Mouse (Mus musculus): ENCODE results near the gene Klk13.

Klk13 gene

GRCm38 (mm10) chr7:43770701-43771100, 58.3 kb downstream of the Klk13 start:
- DNase-seq (ENCODE audit: low read depth in 1 of 2, low spot score in 2 of 2) = peak in 1 of 2 experiments; percentile 0

- DNase-seq (ENCODE audit: low read depth in 1 of 2, low spot score in 2 of 2) = peak in 1 of 2 experiments; percentile 0
These were observed 59.5 kb downstream of the Klk13 start for GRCm38 (mm10) chr7:43771916-43772315.

DNA sequence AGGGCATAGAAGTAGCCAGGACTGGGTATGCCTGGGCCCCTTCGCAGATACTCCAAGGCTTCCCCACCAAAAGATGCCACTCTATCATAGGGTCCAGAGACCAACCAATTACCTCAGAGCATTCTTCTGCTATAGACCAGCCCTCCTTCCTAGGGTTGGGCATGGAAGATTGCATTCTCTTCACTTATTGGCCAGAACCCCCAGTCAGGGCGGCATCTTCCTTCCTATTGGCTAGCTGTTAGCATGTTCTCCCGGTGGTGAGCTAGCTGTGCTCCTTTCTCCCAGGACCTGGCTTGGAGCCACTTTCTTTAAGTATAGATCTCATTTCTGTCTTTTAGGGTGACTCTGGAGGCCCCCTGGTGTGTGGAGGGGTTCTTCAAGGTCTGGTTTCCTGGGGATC, 60.5 kb downstream of the Klk13 start:
- peak in 1 of 2 experiments; percentile 0 for DNase-seq (ENCODE audit: low read depth in 1 of 2, low spot score in 2 of 2)

GRCm38 (mm10) chr7:43774364-43774763, 62.0 kb downstream of the Klk13 start, which contains the start of gene Klk11:
Gene Klk11, plus strand, starts transcription at chr7:43774604.
- DNase-seq (ENCODE audit: low read depth in 1 of 2, low spot score in 2 of 2) = peak in 1 of 2 experiments; percentile 0

GRCm38 (mm10) chr7:43774802-43775201, 62.4 kb downstream of the Klk13 start:
- DNase-seq (ENCODE audit: low read depth in 1 of 2, low spot score in 2 of 2) = no peak

DNA sequence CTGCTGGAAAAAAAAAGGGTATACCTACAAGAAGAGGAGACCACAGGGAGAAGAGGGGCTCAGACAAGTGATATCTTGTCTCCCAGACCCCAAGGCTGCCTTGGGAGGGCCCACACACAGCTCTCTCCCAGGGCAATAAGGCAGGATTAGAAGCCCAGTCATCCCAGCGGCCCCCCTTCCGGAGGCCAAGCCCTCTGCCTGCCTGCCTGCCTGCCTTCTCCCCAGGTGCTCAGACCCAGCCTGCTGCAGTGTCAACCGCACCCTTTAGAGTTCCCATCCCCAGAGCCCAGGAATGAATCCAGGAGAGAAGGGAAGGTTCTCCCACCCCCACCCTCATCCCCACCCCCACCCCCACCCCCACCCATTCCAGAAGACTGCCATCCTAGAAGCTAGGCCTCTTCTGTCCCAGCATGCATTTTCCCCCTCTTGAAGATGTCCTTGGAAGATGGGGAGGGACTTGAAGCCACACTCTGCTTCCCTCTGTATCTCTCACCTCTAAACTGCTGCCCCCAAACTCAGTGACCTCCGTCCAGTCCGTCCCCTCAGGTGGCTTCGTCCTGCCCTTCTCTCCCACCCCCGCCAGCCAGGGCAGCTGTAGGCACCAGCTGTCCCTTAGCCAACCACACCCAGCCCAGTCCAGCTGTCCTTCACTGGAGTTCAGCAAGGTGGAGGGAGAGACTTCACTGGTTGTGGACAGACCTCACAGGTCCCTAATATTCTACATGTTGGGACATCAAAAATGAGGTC, 63.1 kb downstream of the Klk13 start:
- DNase-seq (ENCODE audit: low read depth in 1 of 2, low spot score in 2 of 2) = peak in 1 of 2 experiments; percentile 0

GRCm38 (mm10) chr7:43776506-43776905, 64.1 kb downstream of the Klk13 start:
- no peak for DNase-seq (ENCODE audit: low read depth in 1 of 2, low spot score in 2 of 2)

Measured in monocyte, adult 2 months (primary cell).